Mouse (Mus musculus): ENCODE measurements around the gene Xrcc1.

Xrcc1 gene

DNA sequence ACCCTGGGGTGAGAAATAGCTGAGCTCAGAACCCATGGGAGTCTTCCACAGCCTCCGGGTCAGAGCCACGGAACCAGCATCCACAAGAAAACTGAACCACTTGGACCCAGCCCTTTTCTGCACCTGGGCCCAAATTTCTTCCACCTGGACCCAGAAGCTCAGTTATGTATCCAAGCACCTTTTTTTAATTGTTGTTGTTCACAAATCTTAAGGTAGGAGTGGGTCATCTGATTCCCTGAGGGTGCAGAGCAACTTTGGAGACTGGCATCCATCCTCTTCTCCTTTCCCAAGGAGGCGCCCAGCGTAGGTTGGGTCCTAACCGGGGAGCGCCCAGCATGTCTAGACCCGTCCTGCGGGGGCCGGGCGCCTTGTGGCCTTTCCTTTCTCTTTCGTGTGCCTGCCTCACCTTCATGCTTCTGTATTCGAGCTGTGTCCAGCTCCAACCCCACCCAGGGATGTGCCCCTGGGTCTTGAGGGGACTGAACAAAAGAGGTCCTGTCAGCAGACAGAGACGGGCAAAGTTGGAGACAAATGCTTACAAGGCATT, at the start of gene Xrcc1, which contains the start of gene Pinlyp:
Xrcc1 (plus strand) TSS at position 222 of the 547 bp plus-strand sequence.
Pinlyp (minus strand) TSS at position 51 of the 547 bp plus-strand sequence.
- DNase-seq (ENCODE audit: low read depth, low spot score), result no peak

DNA sequence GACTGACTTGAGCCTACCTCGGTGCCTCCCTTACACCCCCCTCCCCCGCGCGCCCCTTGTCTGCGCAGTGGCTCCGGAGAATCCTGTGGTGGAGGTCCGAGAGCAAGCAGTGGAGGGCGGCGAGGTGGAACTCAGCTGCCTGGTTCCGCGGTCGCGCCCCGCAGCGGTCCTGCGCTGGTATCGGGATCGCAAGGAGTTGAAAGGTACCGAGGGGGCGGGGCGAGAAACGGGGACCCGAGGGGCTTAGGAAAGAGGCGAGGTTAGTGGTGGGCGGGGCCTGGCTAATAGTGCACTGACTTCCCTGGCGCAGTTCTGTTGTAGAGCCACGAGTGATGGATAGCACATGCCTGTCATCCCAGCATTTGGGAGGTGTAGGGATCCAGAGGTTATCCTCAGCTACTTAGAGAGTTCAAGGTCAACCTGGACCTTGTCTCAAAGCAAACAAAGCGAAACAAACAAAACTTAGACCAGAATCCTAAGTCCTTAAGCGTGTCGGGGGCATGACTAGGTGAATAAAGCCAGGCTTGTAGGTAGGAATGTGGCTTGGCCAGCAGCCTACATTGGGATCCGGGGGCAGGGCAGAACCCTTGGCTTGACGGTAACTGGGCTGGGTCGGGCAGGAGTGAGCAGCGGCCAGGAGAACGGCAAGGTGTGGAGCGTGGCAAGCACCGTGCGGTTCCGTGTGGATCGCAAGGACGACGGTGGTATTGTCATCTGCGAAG, 46.1 kb upstream of the Xrcc1 start:
- peak; percentile 80 for DNase-seq (ENCODE audit: low read depth, low spot score)

DNA sequence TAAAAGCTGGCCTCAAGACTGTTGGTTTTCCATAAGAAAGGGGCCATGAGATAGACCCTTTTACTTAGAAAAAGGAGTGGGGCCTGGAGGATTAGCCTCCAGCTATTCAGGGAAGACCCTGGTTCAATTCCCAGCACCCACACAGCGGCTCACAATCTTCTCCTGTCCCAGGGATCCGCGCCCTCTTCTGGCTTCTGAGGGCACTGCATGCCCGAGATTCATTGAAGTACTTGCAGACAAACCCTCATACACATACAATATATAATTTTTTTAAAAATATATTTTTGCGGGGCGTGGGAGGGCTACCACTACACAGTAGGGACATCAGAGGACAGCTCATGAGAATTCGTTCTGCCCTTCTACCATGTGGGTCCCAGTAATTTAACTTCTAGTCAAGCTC, 45.2 kb upstream of the Xrcc1 start:
- DNase-seq (ENCODE audit: low read depth, low spot score), result peak; percentile 83

DNA sequence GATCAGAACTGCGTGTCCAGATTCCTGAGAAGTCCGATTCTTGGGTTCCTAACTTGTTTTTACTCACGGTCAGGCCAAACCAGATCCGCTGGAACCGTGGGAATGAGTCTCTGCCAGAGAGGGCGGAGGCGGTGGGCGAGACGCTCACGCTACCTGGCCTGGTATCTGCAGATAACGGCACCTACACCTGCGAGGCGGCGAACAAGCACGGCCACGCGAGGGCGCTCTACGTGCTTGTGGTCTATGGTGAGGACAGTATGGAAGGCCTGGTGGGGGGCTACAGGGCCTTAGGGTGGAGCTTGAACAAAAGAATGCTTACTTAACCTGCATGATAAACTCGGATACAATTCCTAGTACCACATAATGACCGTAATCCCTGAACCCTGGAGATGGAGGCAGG, 44.6 kb upstream of the Xrcc1 start:
- peak; percentile 82 for DNase-seq (ENCODE audit: low read depth, low spot score)

DNA sequence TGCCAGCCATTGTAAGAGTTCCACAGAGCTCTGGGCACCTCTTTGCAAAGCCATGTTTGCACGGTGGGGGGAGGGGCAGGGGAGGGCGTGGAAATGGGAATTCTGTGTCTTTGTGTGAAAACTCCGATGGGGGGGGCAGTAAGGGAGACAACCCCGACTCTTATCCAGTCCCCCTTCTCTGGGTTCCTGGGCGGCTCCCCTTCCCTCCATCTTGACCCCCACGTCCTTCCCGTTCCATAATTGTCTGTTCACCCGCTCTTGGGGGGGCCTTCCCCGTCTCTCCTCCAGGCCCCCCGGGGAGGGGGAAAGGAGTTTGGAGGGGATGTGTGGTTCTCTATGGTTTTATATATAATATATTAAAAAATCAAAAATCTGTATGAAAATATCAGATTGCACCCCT, 42.1 kb upstream of the Xrcc1 start:
- DNase-seq (ENCODE audit: low read depth, low spot score), result no peak

DNA sequence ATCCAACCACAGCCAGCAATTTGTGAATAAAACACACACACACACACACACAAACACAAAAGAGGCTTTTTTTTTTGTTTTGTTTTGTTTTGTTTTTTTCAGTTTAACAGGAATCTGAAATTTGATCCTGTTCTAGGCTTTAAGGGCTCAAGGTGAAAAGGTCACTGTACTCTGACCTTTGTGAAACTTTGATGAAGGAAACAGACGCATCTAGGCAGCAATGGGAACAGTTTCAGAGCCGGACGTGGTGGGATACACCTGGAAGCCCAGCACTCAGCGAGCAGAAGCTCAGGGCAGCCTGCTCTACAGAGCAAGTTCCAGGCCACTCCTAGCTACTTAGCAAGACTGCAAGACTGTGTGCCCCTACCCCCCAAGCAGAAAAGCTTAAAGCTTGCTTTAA, 41.2 kb upstream of the Xrcc1 start:
- peak; percentile 91 for DNase-seq (ENCODE audit: low read depth, low spot score)

DNA sequence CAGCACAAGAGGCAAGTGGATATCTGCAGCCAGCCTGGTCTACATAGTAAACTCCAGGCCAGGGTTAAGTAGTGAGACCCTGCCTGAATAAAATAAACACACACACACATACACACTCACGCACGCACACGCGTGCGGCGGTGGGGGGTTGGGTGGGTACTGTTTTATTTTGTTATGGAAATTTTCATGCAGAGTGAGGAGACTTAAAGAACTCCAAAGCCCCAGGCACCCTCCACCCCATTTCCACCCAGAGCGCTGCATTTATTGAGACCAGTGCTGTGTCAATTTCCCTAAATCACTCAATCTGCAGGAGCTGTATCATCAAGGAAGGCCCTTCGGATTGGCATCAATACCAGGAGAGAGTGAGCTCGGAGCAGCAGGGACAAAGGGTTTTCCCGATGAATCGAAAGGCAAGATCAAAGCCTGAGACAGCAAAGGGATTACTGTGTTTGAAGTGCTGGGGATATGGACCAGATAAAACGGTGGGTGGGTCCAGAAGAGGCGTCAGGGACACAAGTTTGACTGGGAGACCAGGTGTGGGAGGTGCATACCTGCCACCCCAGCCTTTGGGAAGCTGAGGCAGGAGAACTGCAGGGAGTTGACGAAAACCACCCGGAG, 40.5 kb upstream of the Xrcc1 start:
- DNase-seq (ENCODE audit: low read depth, low spot score), result peak; percentile 79

DNA sequence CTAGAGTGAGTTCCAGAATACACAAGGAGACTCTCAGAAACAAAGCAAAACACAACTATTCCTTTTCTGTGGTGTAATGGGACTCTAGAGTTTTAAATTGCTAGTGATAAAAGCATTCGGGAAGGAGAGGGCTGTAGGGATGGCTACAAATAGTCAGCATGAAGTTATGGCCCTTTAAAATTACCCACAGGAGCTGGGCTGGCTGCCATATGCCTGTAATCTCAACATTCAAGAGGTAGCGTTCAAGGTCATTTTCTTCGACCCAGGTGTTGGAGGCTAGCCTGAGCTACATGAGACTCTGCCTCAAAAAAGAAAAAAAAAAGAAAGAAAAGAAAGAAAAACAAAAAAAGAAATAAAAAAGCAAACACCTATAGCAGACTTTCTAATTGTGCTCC, 40.0 kb upstream of the Xrcc1 start:
- DNase-seq (ENCODE audit: low read depth, low spot score), result no peak

DNA sequence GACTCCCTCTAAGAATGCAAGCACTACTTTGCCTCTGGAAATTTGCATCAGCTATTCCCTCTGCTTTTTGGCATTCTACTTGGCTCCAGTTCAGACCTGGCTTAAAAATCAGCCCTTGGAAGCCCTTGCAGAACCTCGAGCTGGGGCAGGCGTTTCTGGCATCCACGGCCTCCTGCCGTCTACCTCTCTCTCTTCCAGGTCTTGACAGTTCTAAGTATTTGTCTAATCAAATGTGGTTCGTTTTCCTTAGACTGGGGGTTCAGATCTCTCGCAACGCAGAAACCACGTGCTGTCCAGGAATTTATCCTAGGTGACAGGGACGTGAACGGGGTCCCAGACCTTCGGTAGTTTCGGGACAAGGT, 39.6 kb upstream of the Xrcc1 start:
- no peak for DNase-seq (ENCODE audit: low read depth, low spot score)

DNA sequence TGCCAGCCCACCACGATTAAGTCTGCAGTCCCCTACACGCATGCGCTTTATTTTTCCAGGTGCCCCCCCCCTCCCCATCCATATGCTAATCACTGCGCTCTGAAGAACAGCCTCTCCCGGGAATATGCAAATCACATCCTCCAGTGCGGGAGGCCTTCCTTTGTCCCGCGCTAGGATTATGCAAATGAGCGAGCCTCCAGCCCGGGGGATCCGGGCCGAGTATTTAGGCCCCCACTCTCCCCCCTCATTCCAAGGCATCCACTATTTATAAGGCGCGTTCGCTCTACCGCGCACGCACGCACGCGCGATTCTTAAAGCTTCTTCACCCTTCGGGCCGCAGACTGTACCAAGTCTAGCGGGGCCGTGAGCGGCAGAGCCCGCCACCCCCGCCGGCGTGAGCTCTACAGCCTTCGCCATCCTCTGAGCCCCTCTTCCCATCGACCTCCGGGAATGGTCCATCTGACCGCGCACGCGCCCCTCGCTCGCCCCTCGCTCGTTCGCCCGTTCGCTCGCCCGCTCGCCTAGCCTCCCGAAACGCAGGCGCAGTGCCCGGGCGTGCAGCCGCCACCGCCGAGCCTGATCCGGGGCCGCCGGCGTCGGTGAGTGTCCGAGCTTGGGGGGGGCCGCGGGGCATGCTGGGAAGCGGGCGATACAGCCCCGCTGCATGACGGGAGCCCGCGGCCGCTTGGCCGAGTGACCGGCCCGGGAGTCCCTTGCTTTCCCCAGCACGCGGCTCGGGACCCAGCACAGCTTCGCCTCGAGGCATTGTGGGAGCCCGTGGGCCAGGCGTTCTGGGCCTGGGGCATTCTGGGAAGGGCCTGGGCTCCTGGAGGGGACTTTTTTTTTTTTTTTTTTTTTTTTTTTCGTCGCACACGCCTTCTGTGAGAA, 39.0 kb upstream of the Xrcc1 start, which contains the start of gene Zfp428:
Zfp428 (plus strand) TSS at position 169 of the 888 bp plus-strand sequence.
- peak; percentile 97 for DNase-seq (ENCODE audit: low read depth, low spot score)

DNA sequence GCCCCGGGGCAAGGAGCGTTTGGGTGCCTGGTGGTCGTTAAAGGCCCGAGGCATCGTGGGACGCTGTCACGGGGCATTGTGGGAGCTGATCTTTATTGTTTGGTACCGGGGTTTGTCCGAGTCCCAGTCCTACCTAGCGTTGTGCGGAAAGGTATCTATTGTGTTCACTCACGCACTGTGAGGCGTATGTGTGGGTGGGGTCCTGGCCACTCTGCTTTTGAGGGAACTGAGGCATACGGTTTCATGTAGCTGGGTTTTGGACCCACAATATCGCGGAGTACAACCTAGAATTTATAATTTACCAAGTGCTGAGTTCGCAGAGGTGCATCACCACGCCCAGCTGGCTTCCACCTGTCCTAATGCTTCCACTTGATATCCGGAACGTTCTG, 38.4 kb upstream of the Xrcc1 start:
- DNase-seq (ENCODE audit: low read depth, low spot score), result no peak

DNA sequence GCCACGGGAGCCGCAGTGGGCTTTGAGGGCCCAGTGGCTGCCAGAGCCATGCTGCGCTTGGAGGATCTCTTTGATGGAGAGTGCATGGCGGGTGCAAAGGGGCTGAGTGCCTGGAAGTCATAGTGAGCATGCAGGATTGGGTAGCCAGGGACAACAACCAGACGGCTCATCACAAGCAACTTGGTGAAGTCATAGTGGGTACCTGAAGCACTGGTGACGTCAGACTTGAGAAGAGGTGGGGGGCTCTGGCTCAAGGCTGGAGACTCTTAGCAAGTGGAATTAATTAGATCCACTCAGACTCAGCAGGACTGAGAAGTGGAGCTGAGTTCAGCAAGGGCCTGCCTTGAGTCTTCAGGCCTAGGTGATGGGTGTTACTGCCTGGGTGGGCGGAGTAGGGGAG, 33.7 kb upstream of the Xrcc1 start, which contains the start of gene AC161166.1:
AC161166.1 (minus strand) TSS at position 101 of the 400 bp plus-strand sequence.
- DNase-seq (ENCODE audit: low read depth, low spot score), result no peak

DNA sequence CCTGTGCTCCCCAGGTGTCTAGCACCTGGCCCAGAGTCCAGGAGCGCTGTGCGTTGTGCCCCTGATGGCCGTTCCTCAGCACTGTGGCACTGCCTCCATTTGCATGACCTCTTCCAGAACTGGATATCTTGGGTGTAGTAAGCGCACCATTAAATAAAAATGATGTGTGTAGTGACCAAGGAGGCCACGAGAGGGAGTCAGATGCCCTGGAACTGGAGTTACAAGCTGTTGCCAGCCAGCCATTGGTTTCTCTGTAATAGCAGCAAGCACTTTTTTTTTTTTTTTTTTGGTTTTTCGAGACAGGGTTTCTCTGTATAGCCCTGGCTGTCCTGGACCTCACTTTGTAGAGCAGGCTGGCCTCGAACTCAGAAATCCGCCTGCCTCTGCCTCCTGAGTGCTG, 29.8 kb upstream of the Xrcc1 start:
- peak; percentile 92 for DNase-seq (ENCODE audit: low read depth, low spot score)

DNA sequence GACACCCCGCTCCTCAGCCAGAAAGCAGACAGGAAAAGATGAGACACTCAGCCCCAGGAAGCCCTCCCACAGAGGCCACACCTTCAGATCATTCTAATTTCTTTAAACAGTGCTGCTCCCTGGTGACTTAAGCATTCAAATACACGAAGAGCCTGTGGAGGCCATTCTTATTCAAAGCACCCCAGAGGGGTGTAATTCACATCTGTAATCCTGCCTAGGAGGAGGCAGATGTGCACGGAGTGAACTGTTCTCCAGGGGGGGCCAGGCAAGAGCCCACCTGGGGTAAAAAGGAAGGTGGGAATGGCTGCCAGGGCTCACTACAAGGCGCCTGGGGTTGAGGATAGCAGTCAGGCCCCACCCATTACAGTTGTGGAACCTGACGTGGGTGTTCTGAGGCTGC, 29.0 kb upstream of the Xrcc1 start:
- peak; percentile 97 for DNase-seq (ENCODE audit: low read depth, low spot score)

DNA sequence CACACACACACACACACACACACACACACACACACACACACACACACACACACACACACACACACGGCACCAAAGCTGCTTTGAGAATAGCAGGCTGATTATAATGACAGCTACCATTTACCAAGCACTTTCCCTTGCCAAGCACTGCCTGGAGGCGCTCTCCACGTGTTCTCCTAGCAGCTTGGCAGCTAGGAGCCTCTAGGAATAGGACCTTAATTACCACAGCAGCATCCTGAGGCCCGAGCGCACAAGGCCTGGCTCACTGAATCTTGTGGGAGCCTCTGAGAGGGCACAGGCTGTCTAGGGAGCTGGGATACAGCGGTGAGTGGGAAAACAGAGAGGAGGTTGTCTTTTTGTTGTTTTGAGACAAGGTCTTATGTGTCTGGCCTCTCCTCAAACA, 28.4 kb upstream of the Xrcc1 start:
- DNase-seq (ENCODE audit: low read depth, low spot score), result no peak

DNA sequence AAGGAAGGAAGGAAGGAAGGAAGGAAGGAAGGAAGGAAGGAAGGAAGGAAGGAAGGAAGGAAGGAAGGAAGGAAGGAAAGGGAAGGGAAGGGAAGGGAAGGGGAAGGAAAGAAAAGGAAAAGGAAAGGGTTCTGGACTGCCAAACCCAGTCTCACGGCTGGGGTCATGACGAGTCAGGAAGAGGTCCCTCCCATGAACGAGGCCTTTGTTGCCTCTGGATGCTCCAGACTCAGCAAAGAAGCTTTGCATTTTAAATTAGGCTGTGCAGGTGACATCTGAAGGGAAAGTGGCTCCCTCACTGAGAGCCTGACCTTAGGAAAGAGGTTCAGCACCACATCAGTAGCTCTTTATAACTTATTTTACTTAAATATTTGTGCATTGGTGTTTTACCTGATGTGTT, 27.0 kb upstream of the Xrcc1 start:
- DNase-seq (ENCODE audit: low read depth, low spot score), result peak; percentile 77

DNA sequence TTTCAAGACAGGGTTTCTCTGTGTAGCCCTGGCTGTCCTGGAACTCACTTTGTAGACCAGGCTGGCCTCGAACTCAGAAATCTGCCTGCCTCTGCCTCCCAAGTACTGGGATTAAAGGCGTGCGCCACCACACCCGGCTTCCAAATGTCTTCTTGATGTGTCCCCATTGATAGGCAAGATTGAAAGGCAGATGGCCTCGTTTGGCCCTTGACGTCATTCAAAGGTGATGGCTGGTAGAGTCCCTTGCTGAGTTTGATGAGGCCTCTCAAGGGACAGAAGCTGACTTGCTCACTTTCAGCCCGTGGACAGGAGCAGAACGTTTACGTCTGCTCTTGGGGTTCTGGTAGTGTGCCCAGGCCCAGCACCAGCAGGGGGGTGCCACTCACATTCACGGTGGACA, 26.0 kb upstream of the Xrcc1 start:
- peak; percentile 65 for DNase-seq (ENCODE audit: low read depth, low spot score)

DNA sequence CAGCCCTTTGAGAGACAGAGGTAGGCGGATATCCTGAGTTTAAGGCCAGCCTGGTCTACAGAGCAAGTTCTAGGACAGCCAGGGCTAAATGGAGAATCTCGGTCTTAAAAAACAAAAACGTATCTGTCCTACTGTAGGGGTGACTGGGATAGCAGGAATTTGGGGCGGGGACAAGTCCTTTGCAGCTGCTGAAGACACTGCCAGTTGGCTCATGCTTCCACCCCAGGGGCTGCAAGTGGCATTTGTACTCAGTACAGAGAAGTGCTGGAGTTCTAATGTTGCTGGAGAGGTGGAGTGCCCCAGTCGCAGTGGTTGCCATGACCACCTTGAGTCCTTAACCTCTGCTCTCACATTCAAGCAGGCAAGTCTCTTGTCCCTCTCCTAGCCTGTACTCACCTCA, 23.3 kb upstream of the Xrcc1 start:
- DNase-seq (ENCODE audit: low read depth, low spot score), result no peak

DNA sequence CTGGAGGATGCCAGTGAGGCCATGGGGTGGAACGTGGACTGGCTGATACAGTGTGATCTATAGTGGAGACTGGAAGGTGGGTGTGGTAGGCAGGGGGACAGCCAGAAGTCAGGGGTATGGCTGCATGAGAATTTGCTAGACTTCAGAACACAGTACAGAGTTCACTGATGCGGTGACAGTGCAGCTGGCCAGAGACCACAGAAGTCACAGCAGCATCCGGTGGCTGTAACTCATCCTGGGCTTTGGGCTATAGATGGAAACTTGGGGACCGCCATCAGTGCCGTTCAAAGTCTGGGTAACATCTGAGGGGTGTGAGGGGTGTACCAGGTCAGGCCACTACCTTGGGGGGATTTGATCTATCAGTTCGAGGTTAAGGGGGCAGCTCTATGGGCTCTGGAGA, 22.4 kb upstream of the Xrcc1 start:
- DNase-seq (ENCODE audit: low read depth, low spot score), result no peak

DNA sequence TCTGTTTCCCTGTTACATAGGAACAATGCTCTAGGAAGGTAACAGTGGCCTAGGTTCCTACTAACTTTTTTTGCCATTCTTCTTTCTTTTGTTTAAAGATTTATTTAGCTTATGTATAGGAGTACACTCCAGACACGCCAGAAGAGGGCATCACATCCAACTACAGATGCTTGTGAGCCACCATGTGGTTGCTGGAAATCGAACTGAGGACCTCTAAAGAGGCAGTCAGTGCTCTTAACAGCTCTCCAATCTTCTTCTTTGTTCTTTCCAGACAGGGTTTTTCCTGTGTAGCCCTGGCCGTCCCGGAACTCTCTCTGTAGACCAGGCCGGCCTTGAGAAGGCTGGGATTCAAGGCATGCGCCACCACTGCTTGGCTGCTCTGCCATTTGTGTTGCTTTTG, 21.1 kb upstream of the Xrcc1 start:
- peak; percentile 76 for DNase-seq (ENCODE audit: low read depth, low spot score)

DNA sequence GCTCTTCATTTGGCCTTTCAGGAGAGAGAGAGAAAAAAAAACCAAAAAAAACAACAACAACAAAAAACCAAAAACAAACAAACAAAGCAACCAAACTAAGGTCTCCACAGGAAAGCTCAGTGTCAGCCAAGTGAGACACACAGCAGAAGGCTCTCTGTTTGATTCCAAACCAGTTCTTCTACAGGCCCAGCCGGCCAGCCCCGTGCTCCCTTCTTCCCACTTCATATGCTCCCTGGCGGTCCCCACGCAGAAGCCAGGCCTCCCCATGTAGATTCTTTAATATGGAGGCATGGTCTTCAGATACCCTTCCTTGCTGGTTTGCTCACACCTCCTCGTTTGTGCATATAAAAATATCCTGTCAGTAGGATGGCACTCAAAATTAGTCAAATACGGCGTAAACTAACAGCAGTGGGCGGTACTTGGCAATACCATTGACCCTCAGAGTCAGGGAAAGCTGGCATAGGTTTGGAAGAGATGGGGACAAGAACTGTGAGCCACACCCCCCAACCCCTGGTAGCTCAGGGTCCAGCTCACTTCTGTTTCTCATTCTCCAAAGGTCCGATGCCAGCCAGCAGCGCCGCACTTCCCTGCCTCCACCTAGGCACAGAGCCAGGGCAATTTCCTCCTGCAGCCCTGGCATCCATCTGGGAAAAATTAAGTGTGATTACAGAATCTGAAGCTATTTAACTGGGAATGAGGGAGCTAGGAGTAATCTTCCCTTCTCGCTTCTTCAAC, 20.2 kb upstream of the Xrcc1 start:
- DNase-seq (ENCODE audit: low read depth, low spot score), result no peak

All from ES-CJ7 (cell line).